ENCODE assay signal across 25 mouse cellular contexts in the genomic region with DNA sequence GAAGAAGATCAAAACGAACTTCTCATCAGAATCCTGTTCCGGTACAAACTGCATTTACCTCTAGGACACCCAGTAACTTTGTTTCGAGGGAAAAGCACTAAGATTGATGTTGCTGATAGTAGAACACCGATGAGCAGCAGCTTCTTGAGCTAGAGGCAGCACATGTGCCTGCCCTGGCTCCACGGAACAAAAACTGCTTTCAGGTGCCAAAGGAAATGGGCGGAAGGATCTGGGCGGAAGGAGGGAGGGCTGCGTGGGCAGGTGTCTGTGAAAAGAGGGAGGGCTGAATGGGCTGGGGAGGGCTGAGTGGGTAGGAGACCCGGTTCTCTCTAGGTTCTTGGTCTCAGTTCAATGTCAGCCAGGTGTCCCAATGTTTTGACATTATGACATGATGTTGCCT. TPM values are rescaled to one million over a fixed set of nuclear protein-coding genes. Genes with fewer than 3 reads are reported as not detected.
DNase-seq lines count a peak whose midpoint lies in the region; ATAC-seq and TF ChIP-seq lines count a peak whose summit lies in the region.
"Had no signal": no experiment of that assay in that cellular context is flagged by ENCODE, and none has a peak within 500 bp of the region (broad histone marks: within the 10 kb centered on the region; RNA-seq: fewer than 3 reads in every experiment).

No protein-coding gene starts in this region.

- TF ChIP-seq CTCF in left cerebral cortex, adult 2 months (IDR thresholded peaks at IDR 0.05): no peak

- DNase-seq in natural killer cell, adult 2 months (ENCODE audit: low spot score in 2 of 2): peak; percentile 50 to 56
- DNase-seq in thymus, postnatal 14 days: peak; percentile 85
- no peak for DNase-seq in left cerebral cortex, adult 2 months (ENCODE audit: extremely low spot score in 1 of 2, low spot score in 2 of 2)
- DNase-seq in lung, postnatal 4 days: no peak
- no peak for DNase-seq in urinary bladder, postnatal 14 days (ENCODE audit: low spot score)
- DNase-seq in gastrocnemius, postnatal 10 days: no peak
- DNase-seq: adrenal gland, adult 2 months; cerebellum, adult 2 months; gastrocnemius, postnatal 14 days; heart, adult 2 months; kidney, adult 8-10 months; kidney, postnatal 10 days; liver, postnatal 0 days; right cerebral cortex, postnatal 14 days; spleen, adult 18-20 months had no signal

- peak; percentile 69 for ATAC-seq in CD4-positive, CD25-positive, alpha-beta regulatory T cell, adult 4 months
- ATAC-seq in activated CD4-positive, CD25-positive, alpha-beta regulatory T cell, adult 4 months: peak; percentile 62
- ATAC-seq: forebrain, embryonic 15.5 days; intestine, embryonic 15.5 days; liver, postnatal 0 days; lung, postnatal 0 days had no signal

- no peak overlapping the region for H3K4me3 ChIP-seq in left cerebral cortex, adult 2 months
- H3K4me3 ChIP-seq: embryonic facial prominence, embryonic 15.5 days; forebrain, embryonic 15.5 days; heart, adult 2 months; intestine, embryonic 15.5 days; limb, embryonic 12.5 days; midbrain, embryonic 10.5 days; stomach, embryonic 15.5 days had no signal

- H3K27ac ChIP-seq in left cerebral cortex, adult 2 months: no peak overlapping the region
- H3K27ac ChIP-seq: embryonic facial prominence, embryonic 15.5 days; forebrain, embryonic 15.5 days; heart, adult 2 months; hindbrain, embryonic 14.5 days; intestine, embryonic 15.5 days; limb, embryonic 12.5 days; midbrain, embryonic 10.5 days; stomach, embryonic 15.5 days had no signal

- intact Hi-C loops in left cerebral cortex, adult 2 months (cut with DNase I): no loop called here

RNA-seq across cellular contexts. Expression of a gene that starts 39.5 kb away (rescaled TPM):
- polyA plus RNA-seq in CD4-positive, CD25-positive, alpha-beta regulatory T cell, adult 4 months (2017; shearing (Covaris generic)): 10 to 100 TPM; 47.5 to 63.3 TPM
- 10 to 100 TPM; 44.5 to 48.8 TPM for polyA plus RNA-seq in activated CD4-positive, CD25-positive, alpha-beta regulatory T cell, adult 4 months (2017; shearing (Covaris generic))
- total RNA-seq in left cerebral cortex, adult 2 months (2021): 10 to 100 TPM; 23.6 to 28.7 TPM
- 10 to 100 TPM; 15.8 to 19.4 TPM for total RNA-seq in gastrocnemius, postnatal 10 days (2021)

RNA-seq across cellular contexts. Expression of a gene that starts 47.0 kb away (rescaled TPM):
- polyA plus RNA-seq in CD4-positive, CD25-positive, alpha-beta regulatory T cell, adult 4 months (2017; shearing (Covaris generic)): 100 to 1,000 TPM; 145 to 167 TPM
- polyA plus RNA-seq in activated CD4-positive, CD25-positive, alpha-beta regulatory T cell, adult 4 months (2017; shearing (Covaris generic)): 100 to 1,000 TPM; 117 to 152 TPM
- total RNA-seq in left cerebral cortex, adult 2 months (2021): 10 to 100 TPM; 90.5 to 92.1 TPM
- 10 to 100 TPM; 64.8 to 68.6 TPM for total RNA-seq in gastrocnemius, postnatal 10 days (2021)

RNA-seq across cellular contexts. Expression of a gene that starts 50.4 kb away (rescaled TPM):
- 1 to 10 TPM; 2.4 to 3.4 TPM for polyA plus RNA-seq in CD4-positive, CD25-positive, alpha-beta regulatory T cell, adult 4 months (2017; shearing (Covaris generic))
- polyA plus RNA-seq in activated CD4-positive, CD25-positive, alpha-beta regulatory T cell, adult 4 months (2017; shearing (Covaris generic)): 1 to 10 TPM; 2.1 to 2.5 TPM
- 10 to 100 TPM; 87.2 to 91.9 TPM for total RNA-seq in left cerebral cortex, adult 2 months (2021)
- total RNA-seq in gastrocnemius, postnatal 10 days (2021): 10 to 100 TPM; 52.8 to 54.8 TPM

Comparison
In these comparisons a context has a peak if more than half of its experiments do, and no peak if none do; other contexts are left out.
1. DNase-seq: peak in natural killer cell, adult 2 months (2 of 2) and thymus, postnatal 14 days (single experiment); none in left cerebral cortex, adult 2 months (0 of 2), lung, postnatal 4 days (0 of 2), urinary bladder, postnatal 14 days (single experiment) and gastrocnemius, postnatal 10 days (single experiment).